Mouse (Mus musculus): ENCODE results near the gene Pla2g4a.

DNA sequence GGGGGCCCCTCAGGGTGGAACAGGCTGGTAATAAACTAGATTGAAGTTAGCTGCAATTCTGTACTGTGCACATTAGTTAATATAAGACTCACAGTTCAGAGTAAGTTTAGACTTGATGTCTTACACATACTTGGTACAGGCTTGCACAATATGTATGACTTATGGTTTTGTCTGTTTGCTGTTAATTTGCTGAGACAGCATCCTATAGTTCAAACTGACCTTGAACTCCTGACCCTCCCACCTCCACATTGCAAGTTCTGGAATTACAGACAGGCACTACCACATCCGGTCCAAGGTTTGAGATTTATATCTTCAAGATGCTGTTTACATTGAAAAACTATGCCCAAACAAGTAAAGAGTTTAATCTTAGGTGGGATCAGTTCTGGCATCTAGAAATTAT lies 4.7 kb upstream of the Pla2g4a start:
- TF ChIP-seq POLR2A (IDR thresholded peaks at IDR 0.05; ENCODE audit: borderline replicate concordance, control insufficient read depth, low read depth, low read length) (no peak), CTCF (IDR thresholded peaks at IDR 0.05; ENCODE audit: control insufficient read depth, insufficient read depth, low read length) (no peak)

Data from bone marrow, adult 2 months (tissue).